Mouse (Mus musculus): Measurements from ENCODE around the gene Npas3. TPM values are rescaled to one million over a fixed set of nuclear protein-coding genes. Genes with fewer than 3 reads are reported as not detected.

Gene Npas3
- polyA plus RNA-seq, 1 experiment from 2014 or later: 0.16 TPM

- H3K4me2 ChIP-seq: no peak overlapping the region
Observed at GRCm38 (mm10) chr12:53297946-53298840, 49.7 kb downstream of the Npas3 start.

GRCm38 (mm10) chr12:53300964-53301363 is 52.5 kb downstream of the Npas3 start:
- Histone ChIP-seq H3K9me3 (replicated peaks) (no peaks in the 10 kb centered on the region), H3K4me3 (replicated peaks) (no peak overlapping the region), H3K9ac (no peak overlapping the region), H3K4me1 (replicated peaks) (no peaks in the 10 kb centered on the region), H3K27ac (no peak overlapping the region), H3K4me2 (no peak overlapping the region), H3K36me3 (no peaks in the 10 kb centered on the region), H3K27me3 (no peaks in the 10 kb centered on the region)
- WGBS (ENCODE audit: insufficient replicate concordance): 39% methylated on average over 2 of the region's 2 CpGs
- DNase-seq: no peak
- ATAC-seq (ENCODE audit: low read depth): no peak

More at GRCm38 (mm10) chr12:53297946-53298840, 49.7 kb downstream of the Npas3 start:
- no peak for DNase-seq
- H3K9me3 ChIP-seq (replicated peaks): no peaks in the 10 kb centered on the region
- no peaks in the 10 kb centered on the region for H3K27me3 ChIP-seq
- H3K4me3 ChIP-seq (replicated peaks): no peak overlapping the region
- no peaks in the 10 kb centered on the region for H3K36me3 ChIP-seq
- 59% methylated on average over 16 of the region's 16 CpGs for WGBS (ENCODE audit: insufficient replicate concordance)
- H3K9ac ChIP-seq: no peak overlapping the region
- no peak overlapping the region for H3K27ac ChIP-seq
- no peak for ATAC-seq (ENCODE audit: low read depth)
- H3K4me1 ChIP-seq (replicated peaks): no peaks in the 10 kb centered on the region

GRCm38 (mm10) chr12:53302129-53302528 is 53.7 kb downstream of the Npas3 start:
- Histone ChIP-seq H3K9ac (no peak overlapping the region), H3K4me3 (replicated peaks) (no peak overlapping the region), H3K4me2 (no peak overlapping the region), H3K36me3 (no peaks in the 10 kb centered on the region), H3K27me3 (no peaks in the 10 kb centered on the region), H3K9me3 (replicated peaks) (no peaks in the 10 kb centered on the region), H3K4me1 (replicated peaks) (no peaks in the 10 kb centered on the region), H3K27ac (no peak overlapping the region)
- ATAC-seq (ENCODE audit: low read depth): no peak
- 57% methylated on average over 3 of the region's 3 CpGs for WGBS (ENCODE audit: insufficient replicate concordance)
- DNase-seq: no peak

- H3K9ac ChIP-seq: no peak overlapping the region
- H3K4me3 ChIP-seq (replicated peaks): no peak overlapping the region
- no peak for ATAC-seq (ENCODE audit: low read depth)
- WGBS (ENCODE audit: insufficient replicate concordance): 24% methylated on average over 2 of the region's 2 CpGs
- H3K9me3 ChIP-seq (replicated peaks): no peaks in the 10 kb centered on the region
- H3K4me2 ChIP-seq: no peak overlapping the region
- no peak for DNase-seq
- H3K27ac ChIP-seq: no peak overlapping the region
- H3K36me3 ChIP-seq: no peaks in the 10 kb centered on the region
- no peaks in the 10 kb centered on the region for H3K27me3 ChIP-seq
- H3K4me1 ChIP-seq (replicated peaks): no peaks in the 10 kb centered on the region
Observed at GRCm38 (mm10) chr12:53316715-53317114, 68.2 kb downstream of the Npas3 start.

GRCm38 (mm10) chr12:53317801-53318200 is 69.3 kb downstream of the Npas3 start:
- no peaks in the 10 kb centered on the region for H3K4me1 ChIP-seq (replicated peaks)
- ATAC-seq (ENCODE audit: low read depth): no peak
- H3K9ac ChIP-seq: no peak overlapping the region
- no peak for DNase-seq
- no peak overlapping the region for H3K4me2 ChIP-seq
- H3K4me3 ChIP-seq (replicated peaks): no peak overlapping the region
- H3K9me3 ChIP-seq (replicated peaks): no peaks in the 10 kb centered on the region
- H3K27me3 ChIP-seq: no peaks in the 10 kb centered on the region
- WGBS (ENCODE audit: insufficient replicate concordance): 50% methylated on average over 3 of the region's 3 CpGs
- H3K27ac ChIP-seq: no peak overlapping the region
- H3K36me3 ChIP-seq: no peaks in the 10 kb centered on the region

GRCm38 (mm10) chr12:53320526-53320925 is 72.0 kb downstream of the Npas3 start:
- Histone ChIP-seq H3K27ac (no peak overlapping the region), H3K9ac (no peak overlapping the region), H3K4me2 (no peak overlapping the region), H3K36me3 (no peaks in the 10 kb centered on the region), H3K27me3 (no peaks in the 10 kb centered on the region), H3K9me3 (replicated peaks) (no peaks in the 10 kb centered on the region), H3K4me1 (replicated peaks) (no peaks in the 10 kb centered on the region), H3K4me3 (replicated peaks) (no peak overlapping the region)
- WGBS (ENCODE audit: insufficient replicate concordance): 60% methylated on average over 2 of the region's 2 CpGs
- DNase-seq: no peak
- ATAC-seq (ENCODE audit: low read depth): no peak

- no peaks in the 10 kb centered on the region for H3K9me3 ChIP-seq (replicated peaks)
- H3K27me3 ChIP-seq: no peaks in the 10 kb centered on the region
- no peak overlapping the region for H3K27ac ChIP-seq
- no peaks in the 10 kb centered on the region for H3K36me3 ChIP-seq
- WGBS (ENCODE audit: insufficient replicate concordance): 74% methylated on average over 12 of the region's 12 CpGs
- no peaks in the 10 kb centered on the region for H3K4me1 ChIP-seq (replicated peaks)
- H3K9ac ChIP-seq: no peak overlapping the region
- no peak overlapping the region for H3K4me2 ChIP-seq
- ATAC-seq (ENCODE audit: low read depth) (no peak), DNase-seq (no peak)
- no peak overlapping the region for H3K4me3 ChIP-seq (replicated peaks)
Observed at GRCm38 (mm10) chr12:53321018-53321417, 72.5 kb downstream of the Npas3 start.

GRCm38 (mm10) chr12:53321944-53322343 is 73.5 kb downstream of the Npas3 start:
- Histone ChIP-seq H3K9ac (no peak overlapping the region), H3K4me1 (replicated peaks) (no peaks in the 10 kb centered on the region), H3K27me3 (no peaks in the 10 kb centered on the region), H3K27ac (no peak overlapping the region), H3K4me3 (replicated peaks) (no peak overlapping the region), H3K36me3 (no peaks in the 10 kb centered on the region), H3K9me3 (replicated peaks) (no peaks in the 10 kb centered on the region), H3K4me2 (no peak overlapping the region)
- 55% methylated on average over 2 of the region's 2 CpGs for WGBS (ENCODE audit: insufficient replicate concordance)
- ATAC-seq (ENCODE audit: low read depth): no peak
- no peak for DNase-seq

GRCm38 (mm10) chr12:53327653-53328188 is 79.2 kb downstream of the Npas3 start:
- H3K36me3 ChIP-seq: no peaks in the 10 kb centered on the region
- WGBS (ENCODE audit: insufficient replicate concordance): 34% methylated on average over 3 of the region's 3 CpGs
- no peaks in the 10 kb centered on the region for H3K9me3 ChIP-seq (replicated peaks)
- H3K9ac ChIP-seq: no peak overlapping the region
- ATAC-seq (ENCODE audit: low read depth): no peak
- DNase-seq: no peak
- H3K4me2 ChIP-seq: no peak overlapping the region
- no peak overlapping the region for H3K27ac ChIP-seq
- no peaks in the 10 kb centered on the region for H3K27me3 ChIP-seq
- no peak overlapping the region for H3K4me3 ChIP-seq (replicated peaks)
- H3K4me1 ChIP-seq (replicated peaks): no peaks in the 10 kb centered on the region

- DNase-seq: no peak
- Histone ChIP-seq H3K4me3 (replicated peaks) (no peak overlapping the region), H3K4me2 (no peak overlapping the region), H3K4me1 (replicated peaks) (no peaks in the 10 kb centered on the region), H3K9ac (no peak overlapping the region), H3K9me3 (replicated peaks) (no peaks in the 10 kb centered on the region), H3K36me3 (no peaks in the 10 kb centered on the region), H3K27ac (no peak overlapping the region), H3K27me3 (no peaks in the 10 kb centered on the region)
- WGBS (ENCODE audit: insufficient replicate concordance): 40% methylated on average over 5 of the region's 5 CpGs
- no peak for ATAC-seq (ENCODE audit: low read depth)
Observed at GRCm38 (mm10) chr12:53328257-53328736, 79.8 kb downstream of the Npas3 start.

GRCm38 (mm10) chr12:53330141-53330540 is 81.7 kb downstream of the Npas3 start:
- Histone ChIP-seq H3K27ac (no peak overlapping the region), H3K4me2 (no peak overlapping the region), H3K4me3 (replicated peaks) (no peak overlapping the region), H3K9me3 (replicated peaks) (no peaks in the 10 kb centered on the region), H3K27me3 (no peaks in the 10 kb centered on the region), H3K36me3 (no peaks in the 10 kb centered on the region), H3K4me1 (replicated peaks) (no peaks in the 10 kb centered on the region), H3K9ac (no peak overlapping the region)
- no peak for DNase-seq
- no peak for ATAC-seq (ENCODE audit: low read depth)
- WGBS (ENCODE audit: insufficient replicate concordance): 70% methylated on average over 6 of the region's 6 CpGs

GRCm38 (mm10) chr12:53331391-53331790 is 82.9 kb downstream of the Npas3 start:
- Histone ChIP-seq H3K36me3 (no peaks in the 10 kb centered on the region), H3K27ac (no peak overlapping the region), H3K4me2 (no peak overlapping the region), H3K9ac (no peak overlapping the region), H3K4me1 (replicated peaks) (no peaks in the 10 kb centered on the region), H3K9me3 (replicated peaks) (no peaks in the 10 kb centered on the region), H3K27me3 (no peaks in the 10 kb centered on the region), H3K4me3 (replicated peaks) (no peak overlapping the region)
- 72% methylated on average over 9 of the region's 9 CpGs for WGBS (ENCODE audit: insufficient replicate concordance)
- ATAC-seq (ENCODE audit: low read depth): no peak
- no peak for DNase-seq

Data from liver, embryonic 13.5 days (tissue).